Mouse (Mus musculus) erythroblast, embryonic 14.5 days (primary cell): ENCODE results near the gene Ccdc73.

Source experiments
- GATA1 ChIP-seq: IDR thresholded peaks from 2 replicates; pipeline ENCODE4 v1.6.1; 2012; ENCODE audit warnings: low read length, inconsistent platforms, mixed read lengths
- TAL1 ChIP-seq: IDR thresholded peaks from 3 replicates; pipeline ENCODE4 v1.6.1; 2012; ENCODE audit warnings: low read length, inconsistent platforms, mixed read lengths

- no peak for TF ChIP-seq GATA1
- no peak for TF ChIP-seq TAL1
Observed at GRCm38 (mm10) chr2:104996201-104996600, 128.6 kb downstream of the Ccdc73 start.
